Mouse (Mus musculus): ENCODE measurements around the gene Nkd1. TPM values are rescaled to one million over a fixed set of nuclear protein-coding genes. Genes with fewer than 3 reads are reported as not detected.

Nkd1 gene
- polyA plus RNA-seq, 1 experiment from 2014 or later, result 36.4 TPM

DNA sequence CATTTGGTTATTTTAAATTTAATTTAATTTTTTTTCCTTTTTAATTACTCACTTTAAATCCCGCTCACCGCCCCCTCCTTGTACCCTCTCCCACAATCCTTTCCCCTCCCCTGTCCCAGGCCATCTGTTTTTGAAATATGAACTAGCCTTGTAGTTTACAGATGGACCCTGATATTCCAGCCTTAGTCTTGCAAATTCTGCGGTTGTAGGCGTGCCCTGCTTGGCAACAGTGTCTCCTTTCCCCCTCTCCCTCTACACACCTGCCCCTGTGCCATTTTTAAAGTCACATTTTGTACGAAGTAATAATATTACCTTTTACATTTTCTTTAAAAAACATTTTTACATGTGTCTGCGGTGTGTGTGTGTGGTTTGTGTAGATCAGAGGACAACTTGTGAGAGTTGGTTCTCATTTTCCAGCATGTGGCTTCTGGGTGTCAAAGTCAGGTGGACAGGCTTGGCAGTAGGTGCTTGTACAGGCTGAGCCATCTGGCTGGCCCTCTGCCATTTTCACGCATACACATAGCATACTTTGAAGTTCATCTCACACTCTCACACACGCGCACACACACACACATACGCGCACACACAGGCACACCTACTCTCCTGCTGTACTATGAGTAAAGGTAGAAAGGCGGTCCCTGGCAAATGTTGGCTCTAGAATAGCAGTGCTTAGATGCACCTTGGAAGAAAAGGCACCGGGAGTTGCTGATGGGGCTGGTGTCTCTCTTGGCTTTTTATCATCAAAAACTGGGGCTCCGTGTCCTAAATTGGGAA, 107.0 kb downstream of the Nkd1 start:
- WGBS, result 63% methylated on average over 14 of the region's 14 CpGs
- 0 out of 2 replicates have a peak, but pooled peaks have one; percentile 9 for ATAC-seq (ENCODE audit: insufficient read depth, low FRiP score)

DNA sequence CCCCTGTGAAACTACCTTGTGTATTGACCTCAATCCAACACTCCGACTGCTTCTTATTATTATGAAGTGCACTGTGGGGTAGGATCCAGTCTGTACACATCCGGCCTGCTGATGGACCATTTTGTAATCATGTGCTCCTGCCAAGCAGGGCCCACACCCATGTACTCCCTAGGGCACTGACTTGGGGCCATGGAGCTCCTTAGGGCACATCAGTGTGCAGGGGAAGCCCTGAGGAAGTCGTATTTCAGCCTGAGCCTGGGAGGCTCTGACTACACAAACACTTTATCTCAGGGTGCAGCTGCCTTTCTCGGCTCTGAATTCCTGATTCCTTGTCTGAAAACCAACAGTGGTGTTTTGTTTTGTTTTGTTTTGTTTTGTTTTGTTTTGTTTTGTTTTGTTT, 109.1 kb downstream of the Nkd1 start:
- H3K4me2 ChIP-seq (ENCODE audit: low read depth, low read length), result no peak overlapping the region
- no peaks in the 10 kb centered on the region for H3K9me3 ChIP-seq (replicated peaks; ENCODE audit: control insufficient read depth, low read length)
- no peak overlapping the region for H3K9ac ChIP-seq (ENCODE audit: low read length)
- H3K36me3 ChIP-seq (ENCODE audit: control insufficient read depth, insufficient read depth, low read length), result no peaks in the 10 kb centered on the region
- ATAC-seq (ENCODE audit: insufficient read depth, low FRiP score), result no peak
- 78% methylated on average over 4 of the region's 4 CpGs for WGBS
- peaks cover 9% of the 10 kb centered on the region; the same call in 1 of the 2 replicates for H3K4me1 ChIP-seq (ENCODE audit: control insufficient read depth, insufficient read depth, low read length)
- no peak overlapping the region for H3K4me3 ChIP-seq (replicated peaks; ENCODE audit: low read length)
- no peak overlapping the region for H3K27ac ChIP-seq (ENCODE audit: low read length)
- 0 out of 2 replicates have a peak, but pooled peaks cover 10% of the 10 kb centered on the region for H3K27me3 ChIP-seq (ENCODE audit: control insufficient read depth, insufficient read depth, low read length)

More for the DNA sequence above, 107.0 kb downstream of the Nkd1 start:
- Histone ChIP-seq H3K27ac (ENCODE audit: low read length) (no peak overlapping the region), H3K27me3 (ENCODE audit: control insufficient read depth, insufficient read depth, low read length) (0 out of 2 replicates have a peak, but pooled peaks cover 10% of the 10 kb centered on the region), H3K4me1 (ENCODE audit: control insufficient read depth, insufficient read depth, low read length) (peaks cover 9% of the 10 kb centered on the region; the same call in 1 of the 2 replicates), H3K4me2 (ENCODE audit: low read depth, low read length) (peak overlapping the region; percentile 95), H3K36me3 (ENCODE audit: control insufficient read depth, insufficient read depth, low read length) (no peaks in the 10 kb centered on the region), H3K9ac (ENCODE audit: low read length) (peak overlapping the region; percentile 83), H3K9me3 (replicated peaks; ENCODE audit: control insufficient read depth, low read length) (no peaks in the 10 kb centered on the region), H3K4me3 (replicated peaks; ENCODE audit: low read length) (peak overlapping the region; percentile 58)

DNA sequence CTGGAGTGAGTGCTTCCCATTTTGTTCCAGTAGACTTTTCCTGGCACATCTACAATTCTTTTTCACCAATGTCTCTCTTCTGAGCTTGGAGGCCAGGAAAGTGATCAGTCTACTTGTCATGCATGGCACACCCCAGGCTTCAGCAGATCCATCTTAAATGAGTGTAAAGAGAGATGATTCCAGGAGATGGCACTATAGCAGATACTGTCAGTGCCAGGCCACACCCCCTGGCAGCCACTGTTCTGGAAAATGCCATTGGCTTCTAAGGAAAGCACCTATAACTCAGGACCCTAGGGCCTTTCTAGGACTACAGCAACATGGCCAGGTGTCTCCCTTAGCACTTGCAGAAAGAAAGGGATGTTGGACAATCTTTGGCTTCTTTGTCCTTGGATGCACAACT, 109.9 kb downstream of the Nkd1 start:
- H3K27ac ChIP-seq (ENCODE audit: low read length), result no peak overlapping the region
- no peak overlapping the region for H3K4me3 ChIP-seq (replicated peaks; ENCODE audit: low read length)
- H3K9ac ChIP-seq (ENCODE audit: low read length), result no peak overlapping the region
- no peaks in the 10 kb centered on the region for H3K9me3 ChIP-seq (replicated peaks; ENCODE audit: control insufficient read depth, low read length)
- 0 out of 2 replicates have a peak, but pooled peaks cover 9% of the 10 kb centered on the region for H3K27me3 ChIP-seq (ENCODE audit: control insufficient read depth, insufficient read depth, low read length)
- H3K36me3 ChIP-seq (ENCODE audit: control insufficient read depth, insufficient read depth, low read length), result no peaks in the 10 kb centered on the region
- peaks cover 9% of the 10 kb centered on the region; the same call in 1 of the 2 replicates for H3K4me1 ChIP-seq (ENCODE audit: control insufficient read depth, insufficient read depth, low read length)
- H3K4me2 ChIP-seq (ENCODE audit: low read depth, low read length), result no peak overlapping the region
- no peak for ATAC-seq (ENCODE audit: insufficient read depth, low FRiP score)

DNA sequence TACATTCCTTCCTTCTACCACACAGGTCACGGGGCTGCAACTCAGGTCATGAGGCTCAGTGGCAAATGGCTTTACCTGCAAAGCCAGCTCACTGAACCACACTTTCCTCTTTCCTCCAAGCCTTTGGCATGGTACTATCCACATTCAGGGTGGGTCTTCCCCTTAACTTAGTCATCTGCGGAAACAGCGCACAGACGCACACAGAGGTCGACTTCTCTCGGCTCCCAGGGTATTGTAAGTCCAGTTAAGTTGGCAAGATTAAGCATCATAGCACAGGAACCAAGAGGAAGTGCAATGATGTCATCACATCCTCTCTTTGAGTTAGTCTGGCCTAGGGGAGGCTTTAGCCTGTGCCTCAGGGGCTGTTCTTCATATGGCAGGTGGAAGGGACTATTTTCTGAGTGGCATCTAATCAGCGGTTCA, 112.2 kb downstream of the Nkd1 start:
- no peak overlapping the region for H3K4me2 ChIP-seq (ENCODE audit: low read depth, low read length)

DNA sequence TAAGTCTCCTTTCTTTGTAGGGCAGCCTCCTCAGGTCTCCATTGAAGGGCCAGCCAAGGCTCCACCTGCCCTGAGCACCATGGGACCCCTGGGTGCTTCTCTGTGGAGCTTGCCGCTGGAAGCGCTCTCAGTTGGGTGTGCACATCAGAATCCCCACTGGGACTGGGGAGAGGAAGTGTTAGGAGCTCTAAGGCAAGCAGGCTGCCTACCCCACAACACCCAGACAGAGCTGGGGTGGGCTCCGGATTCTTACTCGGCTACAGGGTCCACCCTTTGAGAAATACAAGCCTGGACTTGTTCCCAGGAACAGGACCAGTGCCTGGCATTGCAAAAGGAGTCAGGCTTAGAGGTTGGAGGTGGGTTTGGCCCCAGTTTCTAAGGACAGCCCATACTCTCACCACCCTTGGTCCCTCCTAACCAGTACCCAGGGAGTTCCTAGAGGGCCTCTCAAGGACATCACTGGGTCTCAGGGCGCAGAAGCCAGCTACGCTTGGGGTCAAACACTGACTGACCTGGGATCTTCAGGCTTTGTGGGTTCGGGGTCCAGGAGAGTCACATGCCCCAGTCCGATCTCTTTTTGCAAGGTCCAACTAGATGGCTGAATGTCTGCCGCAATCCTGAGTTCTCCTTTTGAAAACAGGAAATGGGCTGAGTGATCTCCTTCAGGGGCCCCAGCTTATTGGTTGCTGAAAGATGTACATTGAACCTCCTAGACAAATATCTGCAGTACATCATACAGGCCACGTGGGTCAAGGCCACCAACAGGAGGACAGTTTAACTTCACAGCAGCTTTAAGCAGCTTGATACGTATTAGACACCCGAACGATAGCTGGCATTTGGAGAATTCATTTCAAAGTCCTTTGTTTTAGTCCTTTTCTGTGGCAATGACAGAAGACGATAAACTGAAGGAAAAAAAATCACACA, 114.6 kb downstream of the Nkd1 start, which contains the start of gene Snx20:
Snx20 (minus strand) TSS at position 655 of the 924 bp plus-strand sequence.
- Histone ChIP-seq H3K36me3 (ENCODE audit: control insufficient read depth, insufficient read depth, low read length) (no peaks in the 10 kb centered on the region), H3K27ac (ENCODE audit: low read length) (peak within 1 kb of the TSS; percentile 48; the same call in 1 of the 2 replicates), H3K4me2 (ENCODE audit: low read depth, low read length) (0 out of 2 replicates have a peak within 1 kb of the TSS, but pooled peaks have one; percentile 6), H3K9ac (ENCODE audit: low read length) (peak within 1 kb of the TSS; percentile 4; the same call in 1 of the 2 replicates), H3K4me3 (replicated peaks; ENCODE audit: low read length) (peak within 1 kb of the TSS; percentile 30), H3K27me3 (ENCODE audit: control insufficient read depth, insufficient read depth, low read length) (no peaks in the 10 kb centered on the region), H3K9me3 (replicated peaks; ENCODE audit: control insufficient read depth, low read length) (no peaks in the 10 kb centered on the region), H3K4me1 (ENCODE audit: control insufficient read depth, insufficient read depth, low read length) (no peaks in the 10 kb centered on the region)
- WGBS, result 68% methylated on average over 14 of the region's 14 CpGs
- ATAC-seq (ENCODE audit: insufficient read depth, low FRiP score), result no peak

More for the DNA sequence above, 112.2 kb downstream of the Nkd1 start:
- Histone ChIP-seq H3K27ac (ENCODE audit: low read length) (no peak overlapping the region), H3K9ac (ENCODE audit: low read length) (no peak overlapping the region), H3K27me3 (ENCODE audit: control insufficient read depth, insufficient read depth, low read length) (0 out of 2 replicates have a peak, but pooled peaks cover 5% of the 10 kb centered on the region), H3K9me3 (replicated peaks; ENCODE audit: control insufficient read depth, low read length) (no peaks in the 10 kb centered on the region), H3K4me1 (ENCODE audit: control insufficient read depth, insufficient read depth, low read length) (no peaks in the 10 kb centered on the region), H3K4me3 (replicated peaks; ENCODE audit: low read length) (no peak overlapping the region), H3K36me3 (ENCODE audit: control insufficient read depth, insufficient read depth, low read length) (no peaks in the 10 kb centered on the region)
- ATAC-seq (ENCODE audit: insufficient read depth, low FRiP score), result peak; percentile 41; the same call in 1 of the 2 replicates
- 75% methylated on average over 7 of the region's 7 CpGs for WGBS

DNA sequence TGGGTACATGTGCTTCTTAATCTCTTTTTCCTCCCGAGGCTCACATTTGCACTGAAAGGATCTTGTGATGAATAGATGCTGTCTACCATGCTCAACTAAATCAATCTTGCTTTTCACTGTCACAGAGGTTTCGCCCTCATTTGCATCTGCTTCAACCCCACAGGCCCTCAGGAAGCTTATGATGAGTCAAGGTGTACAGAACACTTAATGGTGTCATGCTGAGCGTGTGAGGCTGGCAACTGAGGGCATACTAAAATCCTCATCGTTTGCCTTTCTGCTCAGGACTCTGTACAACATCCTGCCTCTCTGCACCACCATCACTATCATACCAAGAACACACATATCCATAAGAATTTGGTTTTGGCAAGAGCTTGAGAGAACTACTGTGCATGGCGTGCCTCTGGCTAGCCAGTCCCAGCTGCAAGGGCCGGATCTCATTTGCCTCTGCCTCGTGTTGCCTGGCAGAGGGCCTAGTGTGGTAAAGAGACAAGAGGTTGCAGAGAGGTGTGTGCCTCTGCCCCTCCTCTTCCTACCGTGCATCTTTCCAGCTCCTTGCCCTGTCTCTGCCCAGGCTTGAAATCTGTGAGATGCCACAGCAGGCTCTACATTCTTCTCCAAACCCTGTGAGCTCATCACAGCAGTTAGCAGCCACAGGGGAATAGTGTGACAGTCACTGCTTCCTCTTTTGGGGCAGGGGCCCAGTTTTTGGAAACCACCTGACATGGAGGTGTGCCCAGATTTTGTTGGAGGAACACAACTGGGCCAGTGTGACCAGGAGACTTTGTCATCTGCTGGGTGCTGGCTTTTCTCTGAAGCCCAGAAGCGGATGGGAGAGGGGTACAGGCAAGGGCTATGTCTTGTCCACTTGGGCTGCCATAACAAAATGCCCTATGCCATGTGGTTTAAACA, 116.2 kb downstream of the Nkd1 start:
- Histone ChIP-seq H3K36me3 (ENCODE audit: control insufficient read depth, insufficient read depth, low read length) (no peaks in the 10 kb centered on the region), H3K4me3 (replicated peaks; ENCODE audit: low read length) (no peak overlapping the region), H3K4me1 (ENCODE audit: control insufficient read depth, insufficient read depth, low read length) (no peaks in the 10 kb centered on the region), H3K9ac (ENCODE audit: low read length) (no peak overlapping the region), H3K9me3 (replicated peaks; ENCODE audit: control insufficient read depth, low read length) (no peaks in the 10 kb centered on the region), H3K27me3 (ENCODE audit: control insufficient read depth, insufficient read depth, low read length) (no peaks in the 10 kb centered on the region), H3K27ac (ENCODE audit: low read length) (no peak overlapping the region), H3K4me2 (ENCODE audit: low read depth, low read length) (no peak overlapping the region)
- 73% methylated on average over 9 of the region's 9 CpGs for WGBS
- no peak for ATAC-seq (ENCODE audit: insufficient read depth, low FRiP score)

DNA sequence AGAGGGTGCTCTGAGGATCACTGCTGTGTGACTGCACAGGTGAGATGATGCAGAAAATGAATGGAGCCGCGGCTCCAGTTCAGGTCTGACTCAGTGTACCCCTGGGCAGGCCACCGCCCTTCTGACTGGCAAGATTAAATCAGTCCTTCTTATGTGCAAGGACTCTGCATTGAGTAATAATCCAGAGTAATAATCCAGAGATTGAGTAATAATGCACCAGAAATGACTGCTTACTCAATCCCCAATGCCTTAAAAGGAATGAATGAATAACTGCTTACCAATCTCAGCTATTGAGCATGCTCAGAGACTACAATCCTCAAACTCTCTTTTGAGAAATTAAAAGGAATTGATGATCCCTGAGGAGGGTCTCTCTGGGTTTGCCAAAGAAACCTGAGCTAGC, 117.8 kb downstream of the Nkd1 start:
- ATAC-seq (ENCODE audit: insufficient read depth, low FRiP score), result no peak
- H3K27me3 ChIP-seq (ENCODE audit: control insufficient read depth, insufficient read depth, low read length), result no peaks in the 10 kb centered on the region
- no peak overlapping the region for H3K4me3 ChIP-seq (replicated peaks; ENCODE audit: low read length)
- H3K36me3 ChIP-seq (ENCODE audit: control insufficient read depth, insufficient read depth, low read length), result no peaks in the 10 kb centered on the region
- no peaks in the 10 kb centered on the region for H3K9me3 ChIP-seq (replicated peaks; ENCODE audit: control insufficient read depth, low read length)
- no peak overlapping the region for H3K4me2 ChIP-seq (ENCODE audit: low read depth, low read length)
- no peak overlapping the region for H3K27ac ChIP-seq (ENCODE audit: low read length)
- no peaks in the 10 kb centered on the region for H3K4me1 ChIP-seq (ENCODE audit: control insufficient read depth, insufficient read depth, low read length)
- H3K9ac ChIP-seq (ENCODE audit: low read length), result no peak overlapping the region
- 88% methylated on average over 3 of the region's 3 CpGs for WGBS

Data from stomach, embryonic 16.5 days (tissue).